Mouse (Mus musculus): Measurements from ENCODE around the gene Idnk.
"Not testable (repeated sequence)": the region's sequence is repeated elsewhere in the genome, so short reads cannot be mapped to it uniquely, and the experiment has no call there.

Gene Idnk

GRCm38 (mm10) chr13:58157447-58158098 is at the start of gene Idnk:
Gene Idnk (plus strand): TSS chr13:58157649.
- peak; percentile 81 for DNase-seq

GRCm38 (mm10) chr13:58111306-58111705 is 46.1 kb upstream of the Idnk start:
- peak; percentile 23 for DNase-seq

- DNase-seq, result peak; percentile 17
These were observed 45.3 kb upstream of the Idnk start for GRCm38 (mm10) chr13:58112191-58112590.

GRCm38 (mm10) chr13:58112601-58113041 is 44.8 kb upstream of the Idnk start:
- DNase-seq, result peak; percentile 11

GRCm38 (mm10) chr13:58113061-58113900 is 44.2 kb upstream of the Idnk start, which contains the start of gene Klhl3:
Gene Klhl3 (minus strand): TSS chr13:58113592.
- peak; percentile 90 for DNase-seq

- DNase-seq, result no peak
These were observed 42.2 kb upstream of the Idnk start for GRCm38 (mm10) chr13:58115227-58115626.

- DNase-seq, result no peak
These were observed 40.6 kb upstream of the Idnk start for GRCm38 (mm10) chr13:58116801-58117200.

- peak; percentile 63 for DNase-seq
These were observed 40.0 kb upstream of the Idnk start for GRCm38 (mm10) chr13:58117318-58118017.

- DNase-seq, result no peak
These were observed 34.6 kb upstream of the Idnk start for GRCm38 (mm10) chr13:58122786-58123297.

GRCm38 (mm10) chr13:58123381-58123780 is 34.1 kb upstream of the Idnk start:
- DNase-seq, result no peak

GRCm38 (mm10) chr13:58124278-58124677 is 33.2 kb upstream of the Idnk start:
- no peak for DNase-seq

GRCm38 (mm10) chr13:58124989-58125388 is 32.5 kb upstream of the Idnk start:
- DNase-seq, result no peak

- no peak for DNase-seq
These were observed 31.3 kb upstream of the Idnk start for GRCm38 (mm10) chr13:58126126-58126525.

- peak; percentile 48 for DNase-seq
These were observed 30.3 kb upstream of the Idnk start for GRCm38 (mm10) chr13:58126862-58127765.

- peak; percentile 65 for DNase-seq
These were observed 29.6 kb upstream of the Idnk start for GRCm38 (mm10) chr13:58127766-58128361.

GRCm38 (mm10) chr13:58128396-58128767 is 29.1 kb upstream of the Idnk start, which contains the start of gene Hnrnpa0:
Gene Hnrnpa0 (minus strand): TSS chr13:58128556.
- DNase-seq, result peak; percentile 97

- peak; percentile 97 for DNase-seq
These were observed 28.4 kb upstream of the Idnk start for GRCm38 (mm10) chr13:58128768-58129671.

GRCm38 (mm10) chr13:58129687-58130246 is 27.7 kb upstream of the Idnk start:
- DNase-seq, result no peak

- no peak for DNase-seq
These were observed 25.8 kb upstream of the Idnk start for GRCm38 (mm10) chr13:58131692-58132091.

GRCm38 (mm10) chr13:58146603-58147002 is 10.8 kb upstream of the Idnk start:
- not testable (repeated sequence) for DNase-seq
